Mouse (Mus musculus) monocyte, adult 5-6 weeks (primary cell): ENCODE results near the gene Mrpl44. TPM values are rescaled to one million over a fixed set of nuclear protein-coding genes. Genes with fewer than 3 reads are reported as not detected.

Source experiments
- ATAC-seq: fragments of 153-309, 156-312 bp; replicated peaks from 2 replicates; pipeline ENCODE4 v1.8.0; 2017; ENCODE audit warnings: mild to moderate bottlenecking; ENCODE audit not compliant: low TSS enrichment, insufficient number of reproducible peaks, severe bottlenecking, poor library complexity, low FRiP score
- total RNA-seq: library from RNA; stranded (forward); fragments of 200-1000, 200-491, 200-594 nt; gene quantifications from 3 replicates; pipeline ENCODE4 v1.2.3, GENCODE M21; 2017

The Mrpl44 gene
- total RNA-seq, 1 experiment from 2014 or later, result 18.0 TPM

GRCm38 (mm10) chr1:79823951-79824633 lies 48.3 kb downstream of the Mrpl44 start:
- no peak for ATAC-seq

Other genes with a start within 250 kb of the Mrpl44 start
- gene Ap1s3, start 104.0 kb upstream of the Mrpl44 start, total RNA-seq, result 2.7 to 6.4 TPM (median 3.0 TPM) in 3 replicates
- 24.7 to 50.1 TPM (median 27.2 TPM) in 3 replicates for gene Wdfy1, start 125 bp downstream of the Mrpl44 start, total RNA-seq
- 3.4 to 7.1 TPM in 2 of 3 replicates, not detected in the other for gene Serpine2, start 85.2 kb downstream of the Mrpl44 start, total RNA-seq